Mouse (Mus musculus) embryonic facial prominence, embryonic 11.5 days (tissue): Measurements from ENCODE around the gene Sgms1. TPM values are rescaled to one million over a fixed set of nuclear protein-coding genes. Genes with fewer than 3 reads are reported as not detected.
"Not testable (repeated sequence)": the region's sequence is repeated elsewhere in the genome, so short reads cannot be mapped to it uniquely, and the experiment has no call there.

Experiments
- ATAC-seq: fragments of 200-750 bp; cut with Nextera tagmentation; replicated peaks from 2 replicates; pipeline ENCODE4 v1.8.0; 2017; ENCODE audit warnings: low read depth; ENCODE audit not compliant: insufficient number of reproducible peaks, low FRiP score, low TSS enrichment
- DNase-seq: peaks from one replicate; pipeline ENCODE4 v3.0.0-alpha.2; 2015; ENCODE audit warnings: low spot score
- H3K27ac ChIP-seq: fragments of 300-500 bp; sonication (generic); replicated peaks from 2 replicates; pipeline ENCODE4 v1.5.1; 2014; ENCODE audit warnings: mild to moderate bottlenecking, low read depth, low read length, control low read depth
- H3K27me3 ChIP-seq: fragments of 300-500 bp; sonication (generic); 2 replicates; pipeline ENCODE4 v1.6.1; 2014; ENCODE audit warnings: mild to moderate bottlenecking, low read length, moderate library complexity, mixed read lengths; ENCODE audit not compliant: control insufficient read depth, insufficient read depth
- H3K36me3 ChIP-seq: fragments of 300-500 bp; sonication (generic); replicated peaks from 2 replicates; pipeline ENCODE4 v1.6.1; 2014; ENCODE audit warnings: low read depth, mild to moderate bottlenecking, low read length, moderate library complexity, mixed read lengths; ENCODE audit not compliant: control insufficient read depth, insufficient read depth
- H3K4me1 ChIP-seq: fragments of 300-500 bp; sonication (generic); 2 replicates; pipeline ENCODE4 v1.6.1; 2014; ENCODE audit warnings: low read length, mixed read lengths; ENCODE audit not compliant: control insufficient read depth, insufficient read depth
- H3K4me2 ChIP-seq: fragments of 300-500 bp; sonication (generic); 2 replicates; pipeline ENCODE4 v1.6.1; 2014; ENCODE audit warnings: low read depth, mild to moderate bottlenecking, control low read depth, low read length, moderate library complexity
- H3K4me3 ChIP-seq: fragments of 300-500 bp; sonication (generic); 2 replicates; pipeline ENCODE4 v1.5.1; 2014; ENCODE audit warnings: low read depth, low read length, control low read depth
- H3K9ac ChIP-seq: fragments of 300-500 bp; sonication (generic); replicated peaks from 2 replicates; pipeline ENCODE4 v1.6.1; 2014; ENCODE audit warnings: mild to moderate bottlenecking, control low read depth, low read length
- H3K9me3 ChIP-seq: fragments of 300-500 bp; sonication (generic); replicated peaks from 2 replicates; pipeline ENCODE4 v1.6.1; 2016; ENCODE audit warnings: mild to moderate bottlenecking, low read length, inconsistent platforms, mixed read lengths; ENCODE audit not compliant: control insufficient read depth
- WGBS: fragments of 180-500 bp; shearing (Covaris S2); extraction: QIAGEN DNeasy Blood & Tissue Kit; methylation state at CpG from one replicate; pipeline ENCODE4 v1.1.7; 2014; 5-methylcytosine and 5-hydroxymethylcytosine counted together
- polyA plus RNA-seq: library from polyadenylated mRNA; unstranded; fragments of >200 nt; fragmentation: Nextera tagmentation; extraction: Ambion mirVana; gene quantifications from 2 replicates; pipeline ENCODE4 v1.2.1, GENCODE M21; 2014

Gene Sgms1
- polyA plus RNA-seq, 1 experiment from 2014 or later, result 12.2 TPM

DNA sequence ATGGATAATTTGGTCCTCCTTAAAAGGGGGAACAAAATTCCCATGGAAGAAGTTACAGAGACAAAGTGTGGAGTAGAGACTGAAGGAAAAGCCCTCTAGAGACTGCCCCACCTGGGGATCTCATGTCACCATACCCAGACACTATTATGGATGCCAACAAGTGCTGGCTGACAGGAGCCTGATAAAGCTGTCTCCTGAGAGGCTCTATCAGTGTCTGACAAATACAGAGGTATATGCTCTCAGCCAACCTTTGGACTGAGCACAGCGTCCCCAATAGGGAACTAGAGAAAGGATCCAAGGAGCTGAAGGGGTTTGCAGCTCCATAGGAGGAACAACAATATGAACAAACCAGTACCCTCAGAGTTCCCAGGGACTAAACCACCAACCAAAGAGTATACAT, 304.7 kb downstream of the Sgms1 start:
- H3K27me3 ChIP-seq, DNase-seq: not testable (repeated sequence)

More for the DNA sequence above, 304.7 kb downstream of the Sgms1 start:
- H3K4me1 ChIP-seq, H3K27ac ChIP-seq, H3K36me3 ChIP-seq, ATAC-seq, H3K4me2 ChIP-seq, H3K9me3 ChIP-seq, H3K9ac ChIP-seq, H3K4me3 ChIP-seq: not testable (repeated sequence)
- WGBS, result 83% methylated on average over 1 of the region's 1 CpGs

Other genes starting within 250 kb of the Sgms1 start
- gene Rpl9-ps6, start 76.9 kb upstream of the Sgms1 start, polyA plus RNA-seq, result 108 and 117 TPM in 2 replicates
- gene Minpp1, start 96.1 kb upstream of the Sgms1 start, polyA plus RNA-seq, result 73.1 and 77.6 TPM in 2 replicates
- 5.5 and 8.2 TPM in 2 replicates for gene Papss2, start 206.1 kb upstream of the Sgms1 start, polyA plus RNA-seq